Mouse (Mus musculus): ENCODE measurements around the gene Rab8b. TPM values are rescaled to one million over a fixed set of nuclear protein-coding genes. Genes with fewer than 3 reads are reported as not detected.

The Rab8b gene
- total RNA-seq (2021): 10 to 100 TPM; 53.1 to 53.3 TPM

GRCm38 (mm10) chr9:66919382-66919971 is at the start of gene Rab8b:
Gene Rab8b, minus strand, starts transcription at chr9:66919687.
- peak; percentile 95 for DNase-seq

GRCm38 (mm10) chr9:66967492-66967891 is 48.0 kb upstream of the Rab8b start:
- no peak for DNase-seq

GRCm38 (mm10) chr9:66961478-66961877 is 42.0 kb upstream of the Rab8b start:
- no peak for DNase-seq

- DNase-seq: no peak
Measured at GRCm38 (mm10) chr9:66957451-66957850, 38.0 kb upstream of the Rab8b start.

- no peak for DNase-seq
Measured at GRCm38 (mm10) chr9:66952886-66953285, 33.4 kb upstream of the Rab8b start.

GRCm38 (mm10) chr9:66952321-66952720 is 32.8 kb upstream of the Rab8b start:
- DNase-seq: no peak

GRCm38 (mm10) chr9:66948536-66948935 is 29.0 kb upstream of the Rab8b start:
- no peak for DNase-seq

GRCm38 (mm10) chr9:66945647-66946641 is 26.5 kb upstream of the Rab8b start, which contains the start of gene Rps27l:
Gene Rps27l, plus strand, starts transcription at chr9:66946086.
- peak; percentile 89 to 91 for DNase-seq

- DNase-seq: no peak
Measured at GRCm38 (mm10) chr9:66945161-66945560, 25.7 kb upstream of the Rab8b start.

GRCm38 (mm10) chr9:66938836-66939235 is 19.3 kb upstream of the Rab8b start:
- DNase-seq: no peak

- no peak for DNase-seq
Measured at GRCm38 (mm10) chr9:66937507-66937906, 18.0 kb upstream of the Rab8b start.

GRCm38 (mm10) chr9:66933869-66934808 is 14.7 kb upstream of the Rab8b start:
- DNase-seq: no peak

GRCm38 (mm10) chr9:66930351-66930750 is 10.9 kb upstream of the Rab8b start:
- DNase-seq: no peak

- DNase-seq: peak in 1 of 2 experiments; percentile 45
Measured at GRCm38 (mm10) chr9:66927696-66928402, 8.4 kb upstream of the Rab8b start.

GRCm38 (mm10) chr9:66925853-66926252 is 6.4 kb upstream of the Rab8b start:
- no peak for DNase-seq

GRCm38 (mm10) chr9:66922076-66922475 is 2.6 kb upstream of the Rab8b start:
- no peak for DNase-seq

- no peak for DNase-seq
Measured at GRCm38 (mm10) chr9:66920488-66921279, 1.2 kb upstream of the Rab8b start.

- no peak for DNase-seq
Measured at GRCm38 (mm10) chr9:66919981-66920380, 494 bp upstream of the Rab8b start.

GRCm38 (mm10) chr9:66918672-66919330 is 686 bp downstream of the Rab8b start:
- DNase-seq: peak in 1 of 2 experiments; percentile 36

- no peak for DNase-seq
Measured at GRCm38 (mm10) chr9:66917892-66918255, 1.6 kb downstream of the Rab8b start.

All from layer of hippocampus, postnatal 36 days (tissue).